Mouse (Mus musculus): ENCODE measurements around the gene Tfap2e.

DNA sequence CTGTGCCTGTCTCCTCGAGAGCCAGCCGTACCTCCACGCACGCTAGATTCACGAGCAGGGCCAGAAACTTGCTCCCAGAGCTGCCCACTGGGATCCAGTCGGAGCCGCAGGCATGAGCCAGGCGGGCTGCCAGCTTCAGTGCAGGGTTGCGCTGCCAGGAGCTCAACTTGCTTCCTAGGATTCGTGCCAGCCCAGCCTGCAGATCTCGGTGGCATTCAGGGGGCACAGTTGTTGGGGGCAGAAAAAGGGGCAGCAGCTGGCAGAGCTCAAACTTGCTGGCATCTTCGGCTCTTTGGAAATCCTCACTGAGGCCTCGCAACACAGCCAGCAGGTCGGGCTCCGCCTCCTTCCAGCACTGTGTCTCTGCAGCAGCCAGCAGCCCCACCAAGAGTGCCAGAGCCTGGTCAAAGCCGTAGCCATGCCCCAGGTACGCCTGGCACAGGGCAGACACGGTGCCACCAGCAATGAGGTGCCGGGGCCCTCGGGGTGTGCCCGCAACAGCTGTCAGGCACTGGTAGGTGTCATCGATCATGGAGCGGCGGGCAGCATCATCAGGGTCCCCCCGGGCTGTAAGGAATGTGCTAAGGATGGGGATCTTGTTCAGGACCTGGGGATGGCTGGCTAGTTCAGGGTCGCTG is 14.1 kb upstream of the Tfap2e start:
- no peak for TF ChIP-seq GATA1 (IDR thresholded peaks at IDR 0.05; ENCODE audit: low read length)
- no peak for TF ChIP-seq TAL1 (IDR thresholded peaks at IDR 0.05; ENCODE audit: low read length)

All from erythroblast, embryonic 14.5 days (primary cell).